Mouse (Mus musculus) adrenal gland, adult 8-10 months (tissue): ENCODE measurements around the gene Casz1. TPM values are rescaled to one million over a fixed set of nuclear protein-coding genes. Genes with fewer than 3 reads are reported as not detected.

Experiments used
- DNase-seq: peaks from one replicate; pipeline ENCODE4 v3.0.0; 2022
- total RNA-seq, 4 experiments: library from RNA; stranded (reverse); gene quantifications; 2 replicates each; pipeline ENCODE4 v1.2.4; 2022

Casz1 gene
- total RNA-seq, 4 experiments from 2014 or later: 5.3 to 14.4 (median 9.8) TPM

- no peak for DNase-seq
Observed at GRCm38 (mm10) chr4:148908214-148908681, 104.0 kb downstream of the Casz1 start.

DNA sequence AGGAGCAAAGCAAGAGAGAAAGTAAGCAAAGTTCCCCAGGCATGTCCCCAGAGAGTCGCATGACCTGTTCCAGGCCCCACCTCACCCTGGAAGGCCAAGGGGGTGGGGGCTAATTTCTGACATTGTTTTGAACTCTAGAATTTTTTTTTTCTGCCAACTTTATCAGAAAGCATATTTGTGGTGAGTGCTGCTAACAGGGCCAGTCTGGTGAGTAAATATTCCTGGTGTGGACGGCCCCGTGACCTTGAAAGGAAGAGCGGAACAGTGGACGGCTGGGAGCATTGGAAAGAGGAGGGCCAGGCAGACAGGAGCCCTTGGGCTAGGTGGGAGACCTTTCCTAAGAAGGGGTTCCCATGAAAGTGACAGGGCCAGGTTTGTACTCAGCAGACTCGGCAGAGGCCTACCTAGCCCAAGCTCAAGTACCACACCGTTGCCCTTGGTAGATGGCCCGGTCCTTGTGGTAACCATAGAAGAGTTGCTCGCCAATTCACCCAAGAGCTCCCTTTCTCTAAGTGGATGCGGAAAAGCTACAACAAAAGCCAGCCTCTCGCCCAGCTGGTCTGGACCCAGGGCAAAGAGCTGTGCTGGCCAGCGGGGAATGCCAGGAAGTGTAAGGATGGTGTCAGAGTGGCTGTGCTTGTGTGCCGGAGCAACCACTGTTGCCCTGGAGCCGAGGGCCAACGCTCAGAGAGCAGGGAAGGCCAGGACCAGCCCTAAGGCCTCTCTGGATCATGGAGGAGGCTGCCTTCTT lies 104.7 kb downstream of the Casz1 start:
- DNase-seq: no peak

DNA sequence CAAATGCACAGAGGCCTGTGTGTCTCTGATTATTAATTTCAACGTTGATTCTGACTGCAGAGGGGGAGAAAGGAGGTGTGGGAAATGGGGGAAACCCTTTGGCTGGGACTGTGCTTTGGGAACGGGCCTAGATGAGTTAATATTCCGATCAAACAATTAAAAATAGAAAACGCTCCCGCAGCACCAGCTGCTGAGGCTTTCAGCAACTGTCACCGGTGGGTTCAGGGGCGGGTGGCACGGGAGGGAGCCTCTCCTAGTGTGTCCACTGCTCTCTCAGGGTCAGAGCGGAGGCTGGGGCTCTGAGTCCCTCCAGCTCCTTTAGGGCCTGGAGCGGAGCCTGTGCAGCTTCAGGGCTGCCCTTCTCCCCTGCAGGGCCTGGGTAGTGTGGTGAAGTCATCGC lies 105.3 kb downstream of the Casz1 start:
- DNase-seq: no peak

GRCm38 (mm10) chr4:148912134-148912533 lies 107.9 kb downstream of the Casz1 start:
- DNase-seq: no peak

- no peak for DNase-seq
Observed at GRCm38 (mm10) chr4:148912826-148913590, 108.8 kb downstream of the Casz1 start.

DNA sequence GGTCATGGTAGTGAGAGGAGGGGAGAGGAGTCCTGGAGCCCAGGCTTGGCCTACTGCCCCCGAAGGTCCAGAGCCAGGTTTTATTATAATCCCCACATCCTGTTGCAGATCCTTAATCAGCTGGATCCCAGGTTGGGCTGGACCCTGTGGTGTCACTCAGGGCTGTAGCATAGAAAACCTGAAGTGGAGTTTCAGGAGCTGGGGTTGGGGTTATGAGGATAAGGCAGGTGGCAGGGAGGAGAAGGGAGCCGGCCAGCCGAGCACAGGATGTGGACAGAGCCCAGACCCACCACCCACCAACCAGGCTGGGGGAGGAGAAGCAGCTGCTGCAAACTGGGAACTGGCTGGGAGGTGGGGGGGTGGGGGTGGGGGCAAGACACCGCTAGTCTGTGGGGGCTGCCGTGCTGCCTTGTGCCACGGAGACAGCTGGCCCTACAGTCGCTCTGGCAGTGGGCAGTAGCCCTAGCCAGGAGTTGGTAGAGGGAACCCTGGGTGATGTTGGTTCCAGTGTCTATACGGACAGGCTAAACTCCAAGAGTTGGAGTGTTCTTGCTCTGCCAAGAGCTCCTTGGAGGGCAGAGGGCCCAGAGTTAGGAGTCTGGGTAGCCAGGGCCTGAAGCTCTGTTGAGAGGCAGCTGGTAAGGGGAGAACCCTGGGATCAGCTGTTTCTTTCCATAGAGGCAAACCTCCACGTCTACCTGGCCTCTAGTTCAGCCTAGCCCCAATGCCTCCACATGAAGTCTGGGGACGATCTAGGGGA lies 110.8 kb downstream of the Casz1 start:
- no peak for DNase-seq

DNA sequence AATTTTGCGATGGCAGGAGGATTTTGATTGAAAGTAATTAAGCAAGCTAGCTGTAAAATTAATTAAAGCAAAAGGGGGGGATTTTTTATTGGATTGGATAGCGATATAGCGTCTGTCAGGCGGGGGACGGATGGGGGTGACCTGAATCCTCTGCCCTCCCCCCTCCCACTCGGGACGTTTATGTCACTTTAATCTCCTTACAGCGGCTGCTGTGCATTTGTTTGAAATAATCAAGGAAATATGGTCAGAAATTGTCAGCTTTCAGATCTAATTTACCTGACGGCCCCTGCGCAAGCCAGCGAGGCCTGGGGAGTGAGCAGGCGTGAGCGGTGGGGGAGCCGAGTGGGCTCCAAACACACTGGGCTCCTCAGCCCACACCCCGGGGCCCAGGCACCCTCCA lies 111.6 kb downstream of the Casz1 start:
- DNase-seq: no peak

DNA sequence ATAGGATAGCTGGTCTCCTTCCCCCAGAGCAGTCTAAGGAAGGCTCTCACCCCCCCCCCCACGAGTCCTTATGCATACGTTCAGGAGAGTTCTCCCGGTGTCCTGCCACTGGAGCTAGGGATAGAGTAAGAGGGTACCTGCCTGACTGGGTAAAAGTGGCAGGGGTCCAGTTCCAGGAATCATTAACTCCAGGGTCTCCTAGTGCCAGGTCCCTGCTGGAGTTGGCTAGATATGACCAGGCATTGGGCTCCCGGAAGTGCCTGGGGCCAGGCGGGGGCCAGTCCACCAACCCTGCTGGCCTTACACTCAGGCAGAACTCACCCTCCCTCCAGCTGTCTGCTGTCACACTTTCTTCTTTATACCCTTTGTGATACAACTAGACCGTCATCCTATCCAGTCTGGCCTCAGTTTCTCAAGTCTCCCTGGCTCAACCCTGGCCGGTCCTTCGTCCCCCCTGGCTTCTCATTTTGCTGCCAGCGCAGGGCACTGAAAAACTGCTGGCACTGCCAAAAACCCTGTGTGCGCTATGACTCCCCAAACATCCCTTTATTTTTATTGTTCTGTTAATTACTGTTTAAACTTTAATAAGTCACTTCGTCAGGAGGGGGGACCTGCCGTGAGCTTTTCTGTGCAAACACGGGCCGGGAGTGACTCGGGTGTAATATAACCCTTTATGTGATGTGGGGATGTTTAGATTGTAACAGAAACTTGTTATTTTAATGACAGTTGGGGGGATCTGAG lies 114.6 kb downstream of the Casz1 start:
- no peak for DNase-seq

- DNase-seq: no peak
Observed at GRCm38 (mm10) chr4:148920610-148921009, 116.4 kb downstream of the Casz1 start.

DNA sequence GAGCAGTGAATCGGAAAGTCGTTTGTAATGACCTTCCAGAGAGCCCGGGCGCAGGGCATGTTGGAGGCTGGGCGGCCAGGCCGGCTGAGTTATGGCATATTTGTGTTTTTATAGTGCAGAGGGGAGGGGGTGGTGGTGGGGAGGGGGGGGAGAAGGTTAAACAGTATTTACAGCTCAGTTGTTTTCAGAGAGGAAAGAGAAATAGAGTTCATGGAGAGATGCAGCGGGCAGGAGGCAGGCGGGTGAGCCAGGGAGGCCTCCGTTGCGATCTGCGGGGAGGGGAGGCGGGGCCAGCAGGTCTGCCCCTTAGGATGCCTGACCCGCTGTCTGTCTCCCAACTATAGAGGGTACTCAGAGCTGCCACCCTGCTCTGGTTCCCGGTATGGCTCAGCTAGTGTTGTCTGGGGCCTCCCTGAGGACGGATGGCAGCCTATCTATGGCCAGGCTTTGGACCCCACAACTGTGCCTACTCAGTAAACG lies 118.0 kb downstream of the Casz1 start:
- DNase-seq: no peak

GRCm38 (mm10) chr4:148923414-148923813 lies 119.2 kb downstream of the Casz1 start:
- no peak for DNase-seq

- DNase-seq: no peak
Observed at GRCm38 (mm10) chr4:148923976-148924375, 119.7 kb downstream of the Casz1 start.

- DNase-seq: no peak
Observed at GRCm38 (mm10) chr4:148925589-148926359, 121.5 kb downstream of the Casz1 start.

- no peak for DNase-seq
Observed at GRCm38 (mm10) chr4:148926459-148926858, 122.2 kb downstream of the Casz1 start.

- DNase-seq: no peak
Observed at GRCm38 (mm10) chr4:148928316-148928715, 124.1 kb downstream of the Casz1 start.

- DNase-seq: no peak
Observed at GRCm38 (mm10) chr4:148928876-148929275, 124.6 kb downstream of the Casz1 start.

DNA sequence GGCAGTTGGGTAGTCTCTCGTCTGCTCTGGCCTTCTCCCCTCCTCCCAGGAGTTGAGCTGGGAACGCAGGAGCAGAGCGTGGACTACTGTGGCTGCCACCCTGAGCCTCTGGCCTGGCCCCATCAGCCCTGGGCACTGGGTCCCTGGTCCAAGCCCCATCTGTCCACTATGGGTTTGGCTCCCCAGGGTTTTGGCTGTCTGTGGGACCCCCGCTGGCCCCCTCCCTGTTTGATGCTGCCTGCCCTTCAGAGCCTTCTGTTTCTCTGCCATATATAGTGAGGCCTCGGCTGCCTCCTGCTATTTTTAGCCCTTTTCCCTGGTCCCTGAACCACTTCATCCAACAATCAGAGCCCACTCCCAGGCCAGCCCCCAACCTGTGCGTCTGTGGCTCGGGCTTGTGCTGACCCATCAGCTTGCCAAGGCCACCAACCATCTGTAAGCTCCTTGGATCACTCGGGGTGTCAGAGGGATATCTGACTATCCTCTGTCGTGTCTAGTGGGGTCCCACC lies 126.5 kb downstream of the Casz1 start:
- no peak for DNase-seq

GRCm38 (mm10) chr4:148933109-148933508 lies 128.9 kb downstream of the Casz1 start:
- no peak for DNase-seq

DNA sequence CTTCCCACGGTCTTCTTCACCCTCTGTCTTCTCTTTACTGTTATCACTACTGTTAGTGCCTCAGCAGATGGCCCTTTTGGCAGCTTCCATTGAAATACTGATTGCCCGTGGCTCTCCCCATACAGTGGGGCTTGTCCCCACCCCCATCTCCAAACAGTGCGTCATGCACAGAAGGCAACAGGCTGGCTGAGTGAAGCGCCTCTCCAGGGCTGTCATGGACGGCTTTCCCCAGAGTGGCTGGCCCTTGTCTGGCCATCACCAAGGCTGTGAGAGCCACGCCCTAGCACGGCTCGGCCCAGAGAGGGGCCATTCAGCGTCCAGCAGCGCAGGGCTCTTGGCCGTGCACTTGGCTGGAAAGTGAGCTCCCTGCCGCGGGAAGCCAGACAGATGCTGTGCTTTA lies 131.0 kb downstream of the Casz1 start:
- no peak for DNase-seq

DNA sequence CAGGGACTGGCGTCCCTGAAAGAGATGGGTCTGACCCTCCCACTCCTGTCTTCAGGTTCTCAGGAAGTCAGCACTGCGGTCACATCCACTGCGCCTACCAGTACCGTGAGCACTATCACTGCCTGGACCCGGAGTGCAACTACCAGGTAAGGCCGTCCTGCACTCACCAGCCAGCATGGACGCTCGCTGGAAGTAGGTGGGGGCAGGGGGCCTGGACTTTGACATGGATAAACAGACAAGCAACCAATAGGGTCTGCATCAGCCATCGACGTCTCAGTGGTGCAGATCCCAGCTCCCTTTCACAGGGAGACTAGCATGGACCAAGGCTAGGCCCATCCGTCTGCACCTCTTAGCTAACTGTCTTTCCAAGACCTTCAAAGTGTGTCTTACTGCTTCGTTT lies 131.9 kb downstream of the Casz1 start:
- no peak for DNase-seq

DNA sequence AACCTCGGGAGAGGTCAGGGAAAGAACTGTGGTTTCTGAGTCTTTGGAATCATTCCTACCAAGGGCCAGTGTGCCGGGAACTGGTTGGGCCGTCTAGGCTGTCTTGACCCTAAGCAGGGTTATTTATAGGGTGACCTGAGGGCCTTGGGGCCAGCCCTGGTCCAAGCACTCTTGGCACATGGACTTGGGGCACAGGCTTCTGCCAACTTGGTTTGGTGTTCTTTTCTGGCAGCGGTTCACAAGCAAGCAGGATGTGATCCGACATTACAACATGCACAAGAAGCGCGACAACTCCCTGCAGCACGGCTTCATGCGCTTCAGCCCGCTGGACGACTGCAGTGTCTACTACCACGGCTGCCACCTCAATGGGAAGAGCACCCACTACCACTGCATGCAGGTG lies 132.5 kb downstream of the Casz1 start:
- DNase-seq: no peak
